Mouse (Mus musculus): Measurements from ENCODE around the gene Wnt8b. TPM values are rescaled to one million over a fixed set of nuclear protein-coding genes. Genes with fewer than 3 reads are reported as not detected.

Wnt8b gene
- polyA plus RNA-seq, 1 experiment from 2014 or later, result 0.45 TPM

- no peaks in the 10 kb centered on the region for H3K36me3 ChIP-seq (ENCODE audit: control insufficient read depth, insufficient read depth, low read length)
- H3K4me3 ChIP-seq (ENCODE audit: low read depth, low read length), result no peak overlapping the region
- peaks cover 3% of the 10 kb centered on the region; the same call in 1 of the 2 replicates for H3K4me1 ChIP-seq (ENCODE audit: control insufficient read depth, insufficient read depth, low read length)
- no peaks in the 10 kb centered on the region for H3K9me3 ChIP-seq (ENCODE audit: control insufficient read depth, low read length)
- DNase-seq (ENCODE audit: low spot score) (no peak), ATAC-seq (ENCODE audit: insufficient read depth, low FRiP score, low TSS enrichment) (no peak)
- H3K9ac ChIP-seq (ENCODE audit: low read length), result no peak overlapping the region
- no peaks in the 10 kb centered on the region for H3K27me3 ChIP-seq (ENCODE audit: control insufficient read depth, insufficient read depth, low read length)
- WGBS, result 95% methylated on average over 8 of the region's 8 CpGs
- H3K4me2 ChIP-seq (ENCODE audit: low read depth), result no peak overlapping the region
- no peak overlapping the region for H3K27ac ChIP-seq (ENCODE audit: low read depth, low read length)
Observed at GRCm38 (mm10) chr19:44542694-44543178, 49.5 kb downstream of the Wnt8b start.

GRCm38 (mm10) chr19:44544372-44544771 lies 51.1 kb downstream of the Wnt8b start:
- DNase-seq (ENCODE audit: low spot score), result no peak
- 58% methylated on average over 10 of the region's 10 CpGs for WGBS
- H3K27me3 ChIP-seq (ENCODE audit: control insufficient read depth, insufficient read depth, low read length), result no peaks in the 10 kb centered on the region

GRCm38 (mm10) chr19:44544775-44545174 lies 51.5 kb downstream of the Wnt8b start:
- Histone ChIP-seq H3K27ac (ENCODE audit: low read depth, low read length) (no peak overlapping the region), H3K9me3 (ENCODE audit: control insufficient read depth, low read length) (no peaks in the 10 kb centered on the region), H3K27me3 (ENCODE audit: control insufficient read depth, insufficient read depth, low read length) (no peaks in the 10 kb centered on the region), H3K36me3 (ENCODE audit: control insufficient read depth, insufficient read depth, low read length) (peaks cover 3% of the 10 kb centered on the region; the same call in 1 of the 2 replicates), H3K4me2 (ENCODE audit: low read depth) (peak overlapping the region; percentile 94), H3K4me3 (ENCODE audit: low read depth, low read length) (no peak overlapping the region), H3K9ac (ENCODE audit: low read length) (no peak overlapping the region), H3K4me1 (ENCODE audit: control insufficient read depth, insufficient read depth, low read length) (peaks cover 3% of the 10 kb centered on the region; the same call in 1 of the 2 replicates)
- DNase-seq (ENCODE audit: low spot score) (peak; percentile 86), ATAC-seq (ENCODE audit: insufficient read depth, low FRiP score, low TSS enrichment) (no peak)
- 4% methylated on average over 13 of the region's 13 CpGs for WGBS

More at GRCm38 (mm10) chr19:44544372-44544771, 51.1 kb downstream of the Wnt8b start:
- ATAC-seq (ENCODE audit: insufficient read depth, low FRiP score, low TSS enrichment), result no peak
- Histone ChIP-seq H3K27ac (ENCODE audit: low read depth, low read length) (no peak overlapping the region), H3K36me3 (ENCODE audit: control insufficient read depth, insufficient read depth, low read length) (peaks cover 3% of the 10 kb centered on the region; the same call in 1 of the 2 replicates), H3K9me3 (ENCODE audit: control insufficient read depth, low read length) (no peaks in the 10 kb centered on the region), H3K4me3 (ENCODE audit: low read depth, low read length) (no peak overlapping the region), H3K9ac (ENCODE audit: low read length) (no peak overlapping the region), H3K4me1 (ENCODE audit: control insufficient read depth, insufficient read depth, low read length) (peaks cover 3% of the 10 kb centered on the region; the same call in 1 of the 2 replicates), H3K4me2 (ENCODE audit: low read depth) (no peak overlapping the region)

- peaks cover 3% of the 10 kb centered on the region; the same call in 1 of the 2 replicates for H3K4me1 ChIP-seq (ENCODE audit: control insufficient read depth, insufficient read depth, low read length)
- H3K9ac ChIP-seq (ENCODE audit: low read length), result peak within 1 kb of the TSS; percentile 66
- DNase-seq (ENCODE audit: low spot score) (peak; percentile 50), ATAC-seq (ENCODE audit: insufficient read depth, low FRiP score, low TSS enrichment) (peak; percentile 38; the same call in 1 of the 2 replicates)
- H3K4me3 ChIP-seq (ENCODE audit: low read depth, low read length), result peak within 1 kb of the TSS; percentile 52
- H3K4me2 ChIP-seq (ENCODE audit: low read depth), result peak within 1 kb of the TSS; percentile 94
- H3K36me3 ChIP-seq (ENCODE audit: control insufficient read depth, insufficient read depth, low read length), result peaks cover 8% of the 10 kb centered on the region; the same call in 1 of the 2 replicates
- H3K27ac ChIP-seq (ENCODE audit: low read depth, low read length), result no peak within 1 kb of the TSS
- WGBS, result 1% methylated on average over 42 of the region's 47 CpGs
- no peaks in the 10 kb centered on the region for H3K9me3 ChIP-seq (ENCODE audit: control insufficient read depth, low read length)
- H3K27me3 ChIP-seq (ENCODE audit: control insufficient read depth, insufficient read depth, low read length), result no peaks in the 10 kb centered on the region
Observed at GRCm38 (mm10) chr19:44545321-44546041, 52.2 kb downstream of the Wnt8b start, which contains the start of gene Sec31b. Sec31b (minus strand) TSS chr19:44545864.

- H3K4me1 ChIP-seq (ENCODE audit: control insufficient read depth, insufficient read depth, low read length), result peaks cover 4% of the 10 kb centered on the region; the same call in 1 of the 2 replicates
- ATAC-seq (ENCODE audit: insufficient read depth, low FRiP score, low TSS enrichment) (no peak), DNase-seq (ENCODE audit: low spot score) (no peak)
- no peak within 1 kb of the TSS for H3K4me3 ChIP-seq (ENCODE audit: low read depth, low read length)
- H3K4me2 ChIP-seq (ENCODE audit: low read depth), result no peak within 1 kb of the TSS
- no peaks in the 10 kb centered on the region for H3K9me3 ChIP-seq (ENCODE audit: control insufficient read depth, low read length)
- peaks cover 14% of the 10 kb centered on the region; the same call in 1 of the 2 replicates for H3K36me3 ChIP-seq (ENCODE audit: control insufficient read depth, insufficient read depth, low read length)
- no peaks in the 10 kb centered on the region for H3K27me3 ChIP-seq (ENCODE audit: control insufficient read depth, insufficient read depth, low read length)
- 96% methylated on average over 4 of the region's 4 CpGs for WGBS
- no peak within 1 kb of the TSS for H3K9ac ChIP-seq (ENCODE audit: low read length)
- no peak within 1 kb of the TSS for H3K27ac ChIP-seq (ENCODE audit: low read depth, low read length)
Observed at GRCm38 (mm10) chr19:44552731-44553130, 59.5 kb downstream of the Wnt8b start, which contains the start of gene Gm20538. Gm20538 (minus strand) TSS chr19:44552831.

GRCm38 (mm10) chr19:44553286-44553685 lies 60.0 kb downstream of the Wnt8b start:
- H3K4me2 ChIP-seq (ENCODE audit: low read depth), result no peak overlapping the region
- no peak for DNase-seq (ENCODE audit: low spot score)
- H3K9ac ChIP-seq (ENCODE audit: low read length), result no peak overlapping the region
- H3K27me3 ChIP-seq (ENCODE audit: control insufficient read depth, insufficient read depth, low read length), result no peaks in the 10 kb centered on the region
- H3K9me3 ChIP-seq (ENCODE audit: control insufficient read depth, low read length), result no peaks in the 10 kb centered on the region
- ATAC-seq (ENCODE audit: insufficient read depth, low FRiP score, low TSS enrichment), result no peak
- peaks cover 4% of the 10 kb centered on the region; the same call in 1 of the 2 replicates for H3K4me1 ChIP-seq (ENCODE audit: control insufficient read depth, insufficient read depth, low read length)
- WGBS, result 95% methylated on average over 4 of the region's 4 CpGs
- H3K4me3 ChIP-seq (ENCODE audit: low read depth, low read length), result no peak overlapping the region
- H3K36me3 ChIP-seq (ENCODE audit: control insufficient read depth, insufficient read depth, low read length), result peaks cover 14% of the 10 kb centered on the region; the same call in 1 of the 2 replicates
- H3K27ac ChIP-seq (ENCODE audit: low read depth, low read length), result no peak overlapping the region

GRCm38 (mm10) chr19:44554490-44554860 lies 61.2 kb downstream of the Wnt8b start:
- ATAC-seq (ENCODE audit: insufficient read depth, low FRiP score, low TSS enrichment), result no peak
- Histone ChIP-seq H3K27ac (ENCODE audit: low read depth, low read length) (no peak overlapping the region), H3K36me3 (ENCODE audit: control insufficient read depth, insufficient read depth, low read length) (peaks cover 11% of the 10 kb centered on the region; the same call in 1 of the 2 replicates), H3K9ac (ENCODE audit: low read length) (peak overlapping the region; percentile 89), H3K4me1 (ENCODE audit: control insufficient read depth, insufficient read depth, low read length) (peaks cover 4% of the 10 kb centered on the region; the same call in 1 of the 2 replicates), H3K27me3 (ENCODE audit: control insufficient read depth, insufficient read depth, low read length) (no peaks in the 10 kb centered on the region), H3K4me3 (ENCODE audit: low read depth, low read length) (peak overlapping the region; percentile 87), H3K9me3 (ENCODE audit: control insufficient read depth, low read length) (no peaks in the 10 kb centered on the region), H3K4me2 (ENCODE audit: low read depth) (peak overlapping the region; percentile 80)
- DNase-seq (ENCODE audit: low spot score), result no peak
- WGBS, result 5% methylated on average over 8 of the region's 8 CpGs

- ATAC-seq (ENCODE audit: insufficient read depth, low FRiP score, low TSS enrichment), result peak; percentile 83
- DNase-seq (ENCODE audit: low spot score), result peak; percentile 95
- under 1% methylated on average over 50 of the region's 50 CpGs for WGBS
- Histone ChIP-seq H3K4me2 (ENCODE audit: low read depth) (peak within 1 kb of the TSS; percentile 80), H3K4me1 (ENCODE audit: control insufficient read depth, insufficient read depth, low read length) (peaks cover 4% of the 10 kb centered on the region; the same call in 1 of the 2 replicates), H3K27me3 (ENCODE audit: control insufficient read depth, insufficient read depth, low read length) (no peaks in the 10 kb centered on the region), H3K4me3 (ENCODE audit: low read depth, low read length) (peak within 1 kb of the TSS; percentile 87), H3K36me3 (ENCODE audit: control insufficient read depth, insufficient read depth, low read length) (peaks cover 8% of the 10 kb centered on the region; the same call in 1 of the 2 replicates), H3K9me3 (ENCODE audit: control insufficient read depth, low read length) (no peaks in the 10 kb centered on the region), H3K27ac (ENCODE audit: low read depth, low read length) (peak within 1 kb of the TSS; percentile 17; the same call in 1 of the 2 replicates), H3K9ac (ENCODE audit: low read length) (peak within 1 kb of the TSS; percentile 89)
Observed at GRCm38 (mm10) chr19:44554861-44555590, 61.8 kb downstream of the Wnt8b start, which contains the start of gene Ndufb8. Ndufb8 (minus strand) TSS chr19:44555440.
